Mouse (Mus musculus): ENCODE data around the gene Mtpn. TPM values are rescaled to one million over a fixed set of nuclear protein-coding genes. Genes with fewer than 3 reads are reported as not detected.

Mtpn gene
- total RNA-seq (2012; rRNA removed) (57.8 and 59.7 TPM in 2 replicates), total RNA-seq (2014; rRNA removed) (121 and 132 TPM in 2 replicates), polyA plus RNA-seq (2012; ENCODE audit: insufficient read length, low read depth) (107 and 119 TPM in 2 replicates)

DNA sequence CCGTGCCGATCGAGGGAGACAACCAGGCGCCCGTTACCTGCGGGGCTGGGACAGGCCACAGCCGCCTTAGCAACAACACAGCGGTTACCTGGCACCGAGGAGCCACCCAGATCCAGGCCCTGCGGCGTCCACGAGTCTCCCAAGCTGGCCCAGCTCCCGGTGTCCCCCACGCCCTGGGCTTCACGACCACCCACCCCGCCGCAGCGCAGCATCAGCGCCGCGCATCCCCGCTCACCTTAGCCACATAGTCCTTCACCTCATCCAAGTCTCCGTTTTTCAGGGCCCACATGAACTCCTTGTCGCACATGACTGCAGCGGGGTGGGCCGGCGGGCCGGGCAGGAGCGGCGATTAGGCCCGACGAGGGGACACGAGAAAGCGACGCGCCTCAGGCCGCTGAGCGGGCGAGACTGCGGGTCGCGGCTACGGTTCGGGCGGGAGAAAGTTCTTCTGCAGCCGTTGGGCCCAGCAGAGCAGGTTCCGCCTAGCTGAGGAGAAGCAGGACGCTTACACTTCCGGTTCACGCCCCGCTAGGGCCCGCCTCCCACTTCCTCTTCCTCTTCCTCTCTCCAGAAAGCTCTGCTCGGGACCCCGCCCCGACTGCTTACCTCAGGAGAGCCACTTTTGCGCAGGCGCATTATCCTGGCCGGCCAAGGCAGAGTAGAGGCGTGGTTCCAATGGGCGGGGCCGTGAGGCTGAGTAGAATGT, at the start of gene Mtpn:
Gene Mtpn (minus strand): TSS at position 585 of the 706 bp plus-strand sequence.
- Histone ChIP-seq H3K9ac (ENCODE audit: insufficient read depth, low read depth) (peak within 1 kb of the TSS; percentile 95), H3K36me3 (replicated peaks in 1 of 2; ENCODE audit: control insufficient read depth in 1 of 2, insufficient read depth in 1 of 2, low read length in 1 of 2) (peaks cover 3 to 7% of the 10 kb centered on the region in 2 experiments), H3K4me2 (ENCODE audit: insufficient read depth, low read depth, poor library complexity, severe bottlenecking) (peak within 1 kb of the TSS; percentile 69; the same call in 1 of the 2 replicates), H3K27me3 (replicated peaks) (no peaks in the 10 kb centered on the region), H3K27ac (ENCODE audit: insufficient read depth, low read depth) (peak within 1 kb of the TSS; percentile 87), H3K9me3 (replicated peaks; ENCODE audit: low read length) (no peaks in the 10 kb centered on the region), H3K79me2 (replicated peaks; ENCODE audit: control insufficient read depth, extremely low read depth, insufficient read depth, poor library complexity, severe bottlenecking) (peaks cover 38% of the 10 kb centered on the region), H3K4me1 (ENCODE audit: control insufficient read depth in 1 of 2, insufficient read depth in 2 of 2) (peaks cover 3 to 29% of the 10 kb centered on the region in 2 experiments; a peak in 3 of 4 replicates), H3K4me3 (replicated peaks in 1 of 3; ENCODE audit: low read depth in 2 of 3, low read length in 2 of 3, poor library complexity in 1 of 3) (peak within 1 kb of the TSS; percentile 85 to 98 (median 86))
- dilution Hi-C loops (cut with MboI; ENCODE audit: extremely low pct_ligation_motif_present, extremely low pct_unique_long_range_greater_than_20kb, low sequenced_read_pairs) (no loop called here), in situ Hi-C loops (cut with MboI; ENCODE audit: low pct_ligation_motif_present, low pct_unique_long_range_greater_than_20kb, low sequenced_read_pairs) (no loop called here)
- TF ChIP-seq SMC3 (IDR thresholded peaks at IDR 0.05; ENCODE audit: low read depth, low read length) = no peak
- TF ChIP-seq MEF2A (IDR thresholded peaks at IDR 0.05; ENCODE audit: borderline replicate concordance, low read depth, low read length) = no peak
- TF ChIP-seq MYC (IDR thresholded peaks at IDR 0.05; ENCODE audit: low read depth, low read length) = peak; percentile 55; the same call in 1 of the 2 replicates
- peak; percentile 41; the same call in 1 of the 2 replicates for TF ChIP-seq MAX (IDR thresholded peaks at IDR 0.05; ENCODE audit: low read length)
- TF ChIP-seq CHD2 (IDR thresholded peaks at IDR 0.05; ENCODE audit: low read length) = peak; percentile 76; the same call in 1 of the 2 replicates
- TF ChIP-seq KAT2A (IDR thresholded peaks at IDR 0.05; ENCODE audit: insufficient replicate concordance, low read length) = peak; percentile 86; the same call in 1 of the 2 replicates
- TF ChIP-seq E2F4 (IDR thresholded peaks at IDR 0.05; ENCODE audit: insufficient replicate concordance, low read depth, low read length) = no peak
- peak; percentile 86 for TF ChIP-seq SIN3A (IDR thresholded peaks at IDR 0.05; ENCODE audit: low read length)
- peak; percentile 76; the same call in 1 of the 2 replicates for TF ChIP-seq MXI1 (IDR thresholded peaks at IDR 0.05; ENCODE audit: low read depth, low read length)
- TF ChIP-seq ZKSCAN1 (IDR thresholded peaks at IDR 0.05; ENCODE audit: borderline replicate concordance, low read depth, low read length) = no peak
- peak; percentile 83 for TF ChIP-seq NRF1 (IDR thresholded peaks at IDR 0.05; ENCODE audit: low read depth, low read length)
- peak; percentile 33; the same call in 1 of the 2 replicates for TF ChIP-seq ZMIZ1 (IDR thresholded peaks at IDR 0.05; ENCODE audit: low read depth, low read length)
- TF ChIP-seq POLR2A (IDR thresholded peaks at IDR 0.05; ENCODE audit: low read depth, low read length) = peak; percentile 79
- TF ChIP-seq ETS1 (conservative IDR thresholded peaks at IDR 0.05; ENCODE audit: low read depth, low read length) = no peak; the same call in 1 of the 2 replicates
- TF ChIP-seq BHLHE40 (IDR thresholded peaks at IDR 0.05; ENCODE audit: low read depth, low read length) = no peak
- peak; percentile 62; the same call in 1 of the 2 replicates for TF ChIP-seq MAZ (IDR thresholded peaks at IDR 0.05; ENCODE audit: low read depth, low read length)
- no peak for TF ChIP-seq ZC3H11A (IDR thresholded peaks at IDR 0.05; ENCODE audit: low read depth, low read length)
- no peak for TF ChIP-seq EP300 (IDR thresholded peaks at IDR 0.05; ENCODE audit: low read length)
- no peak for TF ChIP-seq CHD1 (IDR thresholded peaks at IDR 0.05; ENCODE audit: low read depth, low read length)
- peak; percentile 40; the same call in 1 of the 2 replicates for TF ChIP-seq UBTF (IDR thresholded peaks at IDR 0.05; ENCODE audit: low read depth, low read length)
- TF ChIP-seq ELF1 (IDR thresholded peaks at IDR 0.05; ENCODE audit: low read depth, low read length) = peak; percentile 97
- TF ChIP-seq POLR2AphosphoS2 (IDR thresholded peaks at IDR 0.05; ENCODE audit: low read depth, low read length) = 0 out of 2 replicates have a peak, but pooled peaks have one; percentile 27
- peak; percentile 61 for TF ChIP-seq IRF4 (IDR thresholded peaks at IDR 0.05; ENCODE audit: low read depth, low read length)
- no peak for TF ChIP-seq CTCF (conservative IDR thresholded peaks at IDR 0.05 in 1 of 2, IDR thresholded peaks at IDR 0.05 in 1 of 2; ENCODE audit: low read depth in 2 of 2, low read length in 2 of 2)
- no peak for TF ChIP-seq MAFK (IDR thresholded peaks at IDR 0.05; ENCODE audit: insufficient replicate concordance, low read length)
- peak; percentile 80 for TF ChIP-seq NELFE (IDR thresholded peaks at IDR 0.05; ENCODE audit: low read depth, low read length)
- no peak for TF ChIP-seq USF1 (IDR thresholded peaks at IDR 0.05; ENCODE audit: low read depth, low read length)
- no peak; the same call in 1 of the 2 replicates for TF ChIP-seq GABPA (IDR thresholded peaks at IDR 0.05; ENCODE audit: insufficient replicate concordance, low read depth, low read length)
- TF ChIP-seq HCFC1 (IDR thresholded peaks at IDR 0.05; ENCODE audit: low read depth, low read length) = peak; percentile 91
- no peak for TF ChIP-seq JUN (IDR thresholded peaks at IDR 0.05; ENCODE audit: insufficient read depth, low read depth, low read length)
- TF ChIP-seq JUND (conservative IDR thresholded peaks at IDR 0.05; ENCODE audit: low read depth, low read length) = no peak
- TF ChIP-seq TBP (conservative IDR thresholded peaks at IDR 0.05; ENCODE audit: low read depth, low read length) = peak; percentile 64; the same call in 1 of the 2 replicates
- TF ChIP-seq ZNF384 (IDR thresholded peaks at IDR 0.05; ENCODE audit: low read depth, low read length) = no peak
- no peak for TF ChIP-seq RAD21 (IDR thresholded peaks at IDR 0.05; ENCODE audit: low read depth, low read length)
- no peak for TF ChIP-seq RCOR1 (conservative IDR thresholded peaks at IDR 0.05; ENCODE audit: low read depth, low read length)
- peak; percentile 71 for TF ChIP-seq TCF12 (IDR thresholded peaks at IDR 0.05; ENCODE audit: low read depth, low read length)
- no peak for TF ChIP-seq USF2 (conservative IDR thresholded peaks at IDR 0.05; ENCODE audit: low read depth, low read length)
- TF ChIP-seq PAX5 (IDR thresholded peaks at IDR 0.05; ENCODE audit: low read length) = no peak
- peak; percentile 99 for DNase-seq (ENCODE audit: extremely low read depth)

Measured in CH12.LX (cell line).